Mouse (Mus musculus) cerebellum, adult 9-10 months (tissue): ENCODE results near the gene 1600002K03Rik.
"Not testable (repeated sequence)": the region's sequence is repeated elsewhere in the genome, so short reads cannot be mapped to it uniquely, and the experiment has no call there.

Experiments used
- DNase-seq: peaks from one replicate; pipeline ENCODE4 v3.0.0; 2022

The 1600002K03Rik gene

DNA sequence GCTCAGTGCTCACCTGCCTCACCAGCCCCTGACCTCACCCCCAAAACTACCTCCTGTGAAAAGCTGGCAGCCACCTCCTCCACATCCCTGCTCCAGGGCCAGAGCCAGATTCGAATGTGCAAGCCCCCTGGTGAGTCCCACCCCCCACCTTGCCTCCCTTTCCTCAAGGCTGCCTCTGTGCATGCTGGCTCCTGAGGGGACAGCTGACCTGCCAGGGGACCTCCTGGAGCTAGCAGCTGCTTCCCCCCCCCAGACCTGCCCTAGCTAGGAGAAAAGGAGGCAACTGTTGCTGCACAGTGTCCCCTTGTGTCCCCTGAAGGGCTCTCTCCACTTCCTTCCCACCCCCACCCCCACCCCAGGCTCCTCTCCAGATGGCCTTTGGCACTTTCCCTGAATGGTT, 17.5 kb upstream of the 1600002K03Rik start:
- no peak for DNase-seq

DNA sequence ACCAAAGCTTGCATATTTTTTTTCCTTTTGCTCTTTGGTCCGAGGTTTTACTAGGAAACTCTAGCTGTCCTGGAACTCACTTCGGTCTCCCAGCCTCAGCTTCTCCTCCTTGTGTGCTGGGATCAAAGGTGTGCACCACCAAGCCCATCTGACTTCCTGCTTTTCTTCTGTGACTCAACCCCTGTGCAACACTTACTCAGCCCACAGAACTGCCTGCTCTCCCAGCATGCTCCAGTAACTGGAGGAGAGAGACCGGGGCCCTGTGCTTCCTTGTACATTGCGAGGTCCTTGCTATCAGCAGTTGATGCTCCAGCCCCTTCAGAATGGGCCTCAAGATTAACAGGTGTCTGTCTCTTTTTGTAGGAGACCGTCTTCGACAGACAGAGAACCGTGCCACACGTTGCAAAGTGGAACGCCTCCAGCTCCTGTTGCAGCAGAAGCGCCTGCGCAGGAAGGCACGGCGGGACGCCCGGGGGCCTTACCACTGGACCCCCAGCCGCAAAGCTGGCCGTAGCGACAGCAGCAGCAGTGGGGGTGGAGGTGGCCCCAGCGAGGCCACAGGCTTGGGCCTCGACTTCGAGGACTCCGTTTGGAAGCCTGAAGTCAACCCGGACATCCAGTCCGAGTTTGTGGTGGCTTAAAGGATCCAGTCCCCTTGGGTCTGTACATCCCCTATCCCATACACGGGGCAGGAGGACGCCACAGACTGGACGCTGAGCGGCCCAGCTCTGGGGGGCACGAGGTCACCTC, 16.6 kb upstream of the 1600002K03Rik start:
- DNase-seq = no peak

DNA sequence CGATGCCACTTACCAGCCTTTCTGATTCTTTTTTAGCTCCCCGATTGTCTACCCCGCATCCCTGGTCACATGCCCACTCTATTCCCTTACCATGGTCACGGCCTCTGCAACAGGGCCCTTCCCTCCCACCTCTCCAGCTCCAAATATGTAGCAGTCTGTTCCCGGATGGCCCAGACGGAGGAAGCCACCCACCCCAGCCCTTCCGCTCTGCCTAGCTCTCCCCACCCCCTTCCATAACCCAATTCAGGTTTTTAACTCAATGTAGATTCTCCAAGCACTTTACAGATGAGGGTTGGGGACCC, 16.0 kb upstream of the 1600002K03Rik start:
- no peak for DNase-seq

DNA sequence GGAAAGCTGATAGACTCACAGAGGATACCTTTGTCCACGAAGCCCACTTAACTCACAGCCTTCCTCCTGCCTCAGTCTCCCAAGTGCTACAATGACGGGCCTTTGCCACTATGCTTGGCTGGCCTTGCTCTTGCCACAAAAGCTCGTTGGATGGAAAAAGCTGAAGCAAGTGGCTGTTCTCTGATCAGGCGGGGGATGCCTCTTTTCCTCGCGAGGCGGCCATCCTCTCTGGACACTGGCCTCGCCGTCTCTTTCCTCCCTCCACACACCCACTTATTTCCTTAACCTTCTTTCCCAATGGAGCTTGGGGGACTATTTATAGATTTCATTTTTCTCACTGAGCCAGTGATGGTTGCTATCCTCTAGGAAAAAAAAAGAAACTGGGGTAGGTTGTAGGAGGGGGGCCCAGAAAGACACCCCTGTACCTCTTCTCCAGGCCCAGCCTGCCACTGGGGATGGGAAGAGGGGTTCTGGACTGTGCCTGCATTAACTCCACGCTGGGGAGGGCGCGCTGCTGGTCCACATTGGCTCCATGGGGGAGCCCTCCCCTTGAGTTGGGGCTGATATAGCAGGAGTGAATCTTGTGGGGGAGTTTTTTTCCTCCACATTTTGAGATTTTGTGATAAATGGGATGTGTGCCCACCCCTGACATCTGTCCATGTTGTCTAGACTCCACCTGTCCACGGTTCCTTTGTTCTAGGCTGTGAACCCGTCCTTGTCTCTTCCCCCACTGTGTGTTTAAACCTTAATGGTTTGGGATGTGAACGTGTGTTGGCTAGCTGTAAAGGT, 15.4 kb upstream of the 1600002K03Rik start:
- no peak for DNase-seq

DNA sequence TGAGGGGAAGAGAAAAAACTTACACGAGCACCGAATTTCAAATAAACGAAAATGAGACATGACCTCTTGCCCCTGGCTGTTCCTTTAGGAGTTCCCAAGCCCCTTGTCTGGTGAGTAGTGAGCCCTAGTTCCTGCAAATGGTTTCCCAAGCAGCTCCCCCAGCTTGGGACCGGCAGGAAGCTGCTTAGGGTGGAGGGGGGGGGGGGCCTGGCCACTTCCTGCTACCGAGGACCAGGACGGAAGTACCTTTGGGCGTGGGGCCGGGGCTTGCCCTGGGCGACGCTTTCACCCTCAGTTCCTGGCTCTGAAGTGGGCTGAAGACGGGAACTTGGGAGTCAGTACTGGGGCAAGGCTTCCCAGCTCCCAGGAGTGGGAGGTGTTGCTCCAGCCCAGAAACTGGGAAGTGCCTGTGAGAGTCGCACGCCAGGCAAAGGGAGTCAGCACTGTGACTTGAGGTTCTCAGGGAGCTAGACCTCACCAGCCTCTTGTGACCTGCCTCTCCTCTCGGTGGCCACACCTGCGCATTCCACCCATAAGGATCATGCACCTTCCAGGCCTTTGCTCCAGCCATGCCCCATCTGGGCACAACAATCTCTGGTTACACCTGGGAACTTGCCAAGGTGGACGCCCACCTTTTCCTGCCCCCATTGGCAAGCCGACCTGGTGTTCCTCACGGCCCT, 14.3 kb upstream of the 1600002K03Rik start:
- DNase-seq = peak; percentile 74

- DNase-seq = no peak
Observed at GRCm38 (mm10) chr10:80159021-80159560, 13.7 kb upstream of the 1600002K03Rik start.

DNA sequence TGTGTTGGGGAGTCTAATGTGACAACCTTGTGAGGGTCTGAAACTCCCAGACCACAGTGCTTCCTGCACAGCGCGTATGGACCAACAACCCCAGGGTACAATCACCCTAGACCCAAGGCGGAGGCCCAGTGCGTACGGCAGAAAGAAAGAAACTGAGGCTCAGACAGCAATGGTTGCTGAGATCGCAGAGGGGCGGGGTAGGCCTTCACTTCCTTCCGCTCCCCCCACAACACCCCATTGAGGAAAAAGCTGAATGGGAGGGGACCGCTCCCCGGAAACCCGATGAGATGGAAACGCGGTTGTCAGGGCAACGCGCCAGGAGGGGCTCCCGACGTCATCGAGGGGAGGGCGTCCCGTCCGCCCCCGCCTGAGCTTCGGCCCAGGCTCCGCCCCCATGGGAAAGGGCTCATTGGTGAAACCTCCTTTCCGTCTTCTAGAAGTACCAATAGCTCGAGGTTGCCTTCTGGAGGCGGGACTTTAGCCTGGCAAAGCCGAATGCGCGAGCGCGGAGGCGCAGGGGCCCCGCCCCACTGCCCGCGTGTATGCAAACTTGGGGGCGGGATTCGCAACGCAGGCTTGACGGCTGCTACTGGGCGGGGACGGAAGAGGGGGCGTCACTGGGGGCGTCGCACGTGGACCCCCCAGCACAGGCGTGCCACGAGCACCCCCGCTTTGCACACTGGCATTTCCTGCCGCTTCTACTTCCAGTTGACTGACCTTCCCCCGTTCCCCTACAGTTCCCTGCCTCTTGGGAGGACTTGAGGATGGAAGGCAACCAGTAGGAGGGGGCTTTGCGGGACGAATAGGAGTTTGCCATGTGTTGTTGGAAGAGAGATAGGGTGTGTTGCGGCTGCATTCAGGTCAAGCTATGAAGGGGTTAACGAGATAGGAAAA, 12.9 kb upstream of the 1600002K03Rik start:
- DNase-seq = peak; percentile 99

- peak; percentile 87 for DNase-seq
Observed at GRCm38 (mm10) chr10:80160455-80161371, 12.0 kb upstream of the 1600002K03Rik start.

- DNase-seq = no peak
Observed at GRCm38 (mm10) chr10:80161522-80162242, 11.1 kb upstream of the 1600002K03Rik start.

DNA sequence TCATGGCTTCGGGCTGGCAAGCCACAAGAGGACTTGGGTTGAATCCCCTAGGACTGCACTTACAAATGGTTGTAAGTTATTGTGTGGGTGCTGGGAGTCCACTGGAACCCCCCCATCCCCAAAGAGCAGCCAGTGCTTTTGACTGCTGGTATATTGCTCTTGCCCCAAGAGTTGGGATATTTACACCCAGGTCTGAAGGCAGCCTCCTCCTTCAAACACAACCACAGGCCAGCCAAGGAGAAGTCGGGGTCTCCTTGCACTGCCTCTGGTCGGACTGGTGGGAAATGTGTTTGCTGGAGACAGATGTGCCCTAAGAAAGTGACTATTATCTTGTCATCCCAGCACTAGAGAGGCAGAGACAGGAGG, 10.5 kb upstream of the 1600002K03Rik start:
- DNase-seq = no peak

DNA sequence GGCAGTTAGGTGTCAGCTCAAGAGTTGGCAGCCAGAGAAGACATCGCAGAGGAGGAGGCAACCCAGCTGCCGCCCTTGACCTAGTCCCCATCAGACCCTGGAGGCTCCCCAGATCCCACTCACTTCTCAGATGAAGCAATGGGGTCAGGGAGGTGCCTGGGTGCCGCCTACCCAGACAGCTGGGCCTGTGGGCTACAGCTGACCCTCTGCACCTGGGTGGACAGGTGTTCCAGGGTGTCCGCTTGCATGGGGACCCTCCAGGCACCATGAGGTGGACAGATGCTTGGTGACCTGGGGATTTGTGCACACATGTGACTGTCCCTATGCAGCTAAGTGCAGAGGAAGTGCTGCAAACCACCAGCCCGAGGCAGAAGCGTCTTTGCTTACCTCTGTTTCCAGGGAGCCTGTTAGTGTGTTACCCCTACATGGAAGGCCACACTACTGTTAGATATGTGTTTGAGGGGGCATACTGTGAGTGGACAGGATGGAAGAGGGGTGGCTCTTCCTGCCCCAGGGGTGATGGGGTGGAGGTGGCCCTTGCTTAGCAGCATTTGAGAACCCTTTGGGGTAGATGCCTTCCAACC, 9.9 kb upstream of the 1600002K03Rik start:
- DNase-seq = no peak

- no peak for DNase-seq
Observed at GRCm38 (mm10) chr10:80163721-80164120, 9.0 kb upstream of the 1600002K03Rik start.

- peak; percentile 83 for DNase-seq
Observed at GRCm38 (mm10) chr10:80164161-80164997, 8.4 kb upstream of the 1600002K03Rik start.

GRCm38 (mm10) chr10:80164998-80165344, 7.8 kb upstream of the 1600002K03Rik start:
- DNase-seq = peak; percentile 99

- DNase-seq = peak; percentile 78
Observed at GRCm38 (mm10) chr10:80165392-80166128, 7.2 kb upstream of the 1600002K03Rik start, which contains the start of gene Cirbp. TSS of gene Cirbp (plus strand) at chr10:80165985.

- DNase-seq = not testable (repeated sequence)
Observed at GRCm38 (mm10) chr10:80166136-80166535, 6.6 kb upstream of the 1600002K03Rik start.

- peak; percentile 99 for DNase-seq
Observed at GRCm38 (mm10) chr10:80167460-80168037, 5.2 kb upstream of the 1600002K03Rik start.

- peak; percentile 94 for DNase-seq
Observed at GRCm38 (mm10) chr10:80168038-80168661, 4.6 kb upstream of the 1600002K03Rik start.
